Mouse (Mus musculus) left cerebral cortex, postnatal 36 days (tissue): ENCODE measurements around the gene Pum1. TPM values are rescaled to one million over a fixed set of nuclear protein-coding genes. Genes with fewer than 3 reads are reported as not detected.
"Not testable (repeated sequence)": the region's sequence is repeated elsewhere in the genome, so short reads cannot be mapped to it uniquely, and the experiment has no call there.

Experiments
- DNase-seq, 2 experiments: peaks; one replicate each; pipeline ENCODE4 v3.0.0; 2021 to 2022; ENCODE audit warnings: low spot score in 2 of 2, mixed read lengths in 1 of 2
- intact Hi-C: fragments of 180-260 bp; cut with DNase I; formaldehyde crosslinking; loops from one replicate; pipeline ENCODE4 v1.15.1; 2025
- total RNA-seq, 2 experiments: library from RNA; stranded (reverse); gene quantifications; 2 replicates each; pipeline ENCODE4 v1.2.3; 2021

Pum1 gene
- total RNA-seq, 2 experiments from 2014 or later = 100 to 125 TPM

DNA sequence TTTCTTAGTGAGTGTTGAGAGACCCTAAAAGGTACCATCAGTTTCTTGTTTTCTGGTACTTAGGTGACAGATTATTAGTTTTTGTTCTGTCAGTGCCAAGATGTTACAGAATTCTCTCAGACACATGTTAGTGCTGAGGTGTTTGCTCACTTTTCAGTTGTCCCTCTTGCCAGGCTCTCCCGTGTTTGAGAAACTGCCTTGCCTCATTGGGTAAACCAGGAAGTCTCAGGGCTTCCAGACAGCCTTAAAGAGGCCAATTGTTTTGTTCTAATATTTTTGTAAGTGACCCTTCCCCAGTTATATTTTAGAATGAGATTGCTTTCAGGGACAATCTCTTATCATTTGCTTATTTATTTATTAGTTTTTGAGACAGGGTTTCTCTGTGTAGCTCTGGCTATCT, 2.1 kb downstream of the Pum1 start:
- intact Hi-C loops = no loop called here
- no peak for DNase-seq

DNA sequence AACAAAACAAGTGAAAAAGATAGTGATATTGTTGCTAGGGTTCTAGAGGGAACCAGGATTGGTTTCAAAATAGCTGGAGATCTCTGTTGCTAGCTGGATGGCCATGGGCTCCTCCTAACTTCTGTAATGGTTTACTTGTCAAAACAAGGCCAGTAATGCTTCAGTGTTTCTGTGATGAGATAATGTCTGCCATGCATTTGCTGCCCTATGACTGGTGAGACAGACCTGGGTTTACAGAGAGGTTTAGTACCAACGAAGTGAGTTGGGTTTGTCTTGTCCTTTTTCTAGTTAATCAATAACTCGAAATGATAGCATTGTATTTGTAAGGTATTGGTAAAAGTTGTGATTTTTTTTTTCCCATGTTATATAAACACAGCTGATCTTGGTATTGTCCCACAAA, 4.6 kb downstream of the Pum1 start:
- no peak for DNase-seq
- intact Hi-C loops = no loop called here

DNA sequence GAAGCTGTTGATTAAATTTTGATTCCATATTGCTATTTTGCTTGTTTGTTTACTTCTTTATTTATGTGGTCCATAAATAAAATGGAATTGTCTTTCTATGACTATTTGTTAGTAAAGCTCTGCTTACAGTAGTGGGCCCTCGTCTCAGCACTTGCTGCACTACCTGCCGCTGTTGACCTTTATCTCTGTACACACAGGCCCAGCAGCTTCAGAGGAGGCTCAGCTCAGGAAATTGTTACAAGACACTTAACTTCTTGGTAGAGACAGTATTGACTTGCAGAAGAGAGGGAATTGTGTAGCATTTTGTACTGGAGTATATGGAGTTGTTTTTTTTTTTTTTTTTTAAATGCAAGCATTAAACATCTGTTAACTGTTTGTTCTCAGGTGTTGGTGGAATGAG, 5.4 kb downstream of the Pum1 start:
- intact Hi-C loops = no loop called here
- no peak for DNase-seq

DNA sequence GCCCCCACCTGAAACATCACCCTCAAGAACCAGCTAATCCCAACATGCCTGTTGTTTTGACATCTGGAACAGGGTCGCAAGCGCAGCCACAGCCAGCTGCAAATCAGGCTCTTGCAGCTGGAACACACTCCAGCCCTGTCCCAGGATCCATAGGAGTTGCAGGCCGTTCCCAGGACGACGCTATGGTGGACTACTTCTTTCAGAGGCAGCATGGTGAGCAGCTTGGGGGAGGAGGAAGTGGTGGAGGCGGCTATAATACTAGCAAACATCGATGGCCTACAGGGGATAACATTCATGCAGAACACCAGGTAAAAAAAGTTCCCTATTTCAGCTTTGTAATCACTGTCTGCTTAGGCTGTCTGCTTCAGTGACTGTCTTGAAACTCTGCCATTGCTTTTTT, 5.9 kb downstream of the Pum1 start:
- intact Hi-C loops = no loop called here
- no peak for DNase-seq

DNA sequence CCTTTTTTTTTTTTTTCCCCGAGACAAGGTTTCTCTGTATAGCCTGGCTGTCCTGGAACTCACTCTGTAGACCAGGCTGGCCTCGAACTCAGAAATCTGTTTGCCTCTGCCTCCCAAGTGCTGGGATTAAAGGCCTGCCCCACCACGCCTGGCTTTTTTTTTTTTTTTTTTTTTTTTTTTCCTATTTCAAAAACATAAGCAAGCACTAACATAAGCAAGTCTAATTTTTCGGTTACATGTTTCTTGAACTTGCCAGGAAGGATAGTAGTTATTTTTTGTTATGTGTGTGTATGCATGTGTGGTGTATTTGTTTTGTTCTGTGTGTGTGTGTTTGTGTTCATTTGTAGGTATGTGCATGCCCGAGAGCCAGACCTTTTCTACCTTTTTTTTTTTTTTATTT, 6.9 kb downstream of the Pum1 start:
- DNase-seq, intact Hi-C loops: not testable (repeated sequence)

DNA sequence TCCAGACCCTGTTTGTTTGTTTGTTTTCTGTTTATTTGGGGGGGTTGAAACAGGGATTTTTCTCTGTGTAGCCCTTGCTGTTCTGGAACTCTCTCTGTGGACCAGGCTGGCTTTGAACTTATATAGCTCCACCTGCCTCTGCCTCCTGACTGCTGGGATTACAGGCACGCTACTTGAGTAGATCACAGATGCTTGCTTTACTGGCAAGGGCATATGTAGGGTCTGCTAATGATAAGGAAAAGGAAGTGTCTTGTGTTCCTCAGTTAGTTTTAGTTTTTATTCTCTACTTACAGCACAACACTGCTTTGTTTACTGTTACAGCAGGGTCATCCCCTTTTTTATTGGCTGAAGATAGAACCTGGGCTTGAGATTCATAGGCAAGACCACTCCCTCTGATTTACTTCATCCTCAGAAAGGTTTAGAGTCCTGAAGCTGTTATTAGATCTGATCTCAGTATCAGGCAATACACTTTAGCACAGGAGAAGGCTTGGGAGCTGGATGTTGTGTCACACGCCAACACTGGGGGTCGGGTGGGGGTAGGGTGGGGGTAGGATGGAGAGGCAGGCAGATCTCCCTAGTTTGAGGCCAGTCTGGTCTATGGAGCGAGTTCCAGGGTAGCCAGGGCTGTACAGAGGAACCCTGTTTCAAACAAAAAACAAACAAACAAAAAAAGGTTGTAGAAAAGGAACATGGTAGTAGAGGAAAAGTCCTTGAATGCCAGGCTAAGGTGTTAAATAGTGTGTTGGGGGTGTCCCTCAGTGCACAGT, 8.1 kb downstream of the Pum1 start:
- intact Hi-C loops = no loop called here
- no peak for DNase-seq

DNA sequence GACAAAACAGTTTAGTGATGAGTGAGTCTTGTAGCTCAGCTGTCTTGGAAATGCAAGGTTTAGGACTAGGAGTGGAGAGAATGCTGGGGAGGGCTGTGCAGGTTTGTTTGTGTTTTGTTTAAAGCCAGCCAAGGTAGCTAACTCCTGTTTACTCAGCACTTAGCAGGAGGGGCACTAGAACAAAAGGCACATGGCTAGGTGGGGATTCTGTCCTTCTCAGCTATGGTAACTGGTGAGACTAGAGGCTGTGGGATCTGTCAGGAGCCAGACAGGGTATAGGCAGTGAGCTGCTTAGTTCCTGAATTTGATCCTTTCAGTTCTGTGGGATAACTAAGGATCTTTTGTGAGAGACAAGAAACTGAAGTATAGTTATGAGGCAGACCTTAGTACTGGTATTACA, 9.0 kb downstream of the Pum1 start:
- DNase-seq = no peak
- intact Hi-C loops = no loop called here

DNA sequence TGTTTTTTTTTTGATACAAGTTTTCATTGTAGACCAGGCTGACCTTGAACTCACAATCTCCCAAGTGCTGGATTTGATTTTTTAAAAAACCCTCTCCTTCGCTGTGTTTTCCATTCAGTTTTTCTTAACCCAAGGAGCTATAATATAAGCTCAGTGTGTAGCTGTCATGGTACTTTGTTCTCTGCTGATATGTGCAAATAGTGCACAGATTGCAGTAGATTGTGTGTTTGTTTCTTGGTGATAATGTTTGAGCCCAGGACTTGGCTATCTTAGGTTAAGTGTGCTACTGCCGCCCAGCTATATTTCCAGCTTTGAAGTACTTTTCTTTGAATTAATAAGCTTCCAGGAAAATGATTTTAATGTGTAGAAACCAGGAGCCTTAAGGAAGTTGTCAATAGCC, 13.6 kb downstream of the Pum1 start:
- intact Hi-C loops = no loop called here
- no peak for DNase-seq

DNA sequence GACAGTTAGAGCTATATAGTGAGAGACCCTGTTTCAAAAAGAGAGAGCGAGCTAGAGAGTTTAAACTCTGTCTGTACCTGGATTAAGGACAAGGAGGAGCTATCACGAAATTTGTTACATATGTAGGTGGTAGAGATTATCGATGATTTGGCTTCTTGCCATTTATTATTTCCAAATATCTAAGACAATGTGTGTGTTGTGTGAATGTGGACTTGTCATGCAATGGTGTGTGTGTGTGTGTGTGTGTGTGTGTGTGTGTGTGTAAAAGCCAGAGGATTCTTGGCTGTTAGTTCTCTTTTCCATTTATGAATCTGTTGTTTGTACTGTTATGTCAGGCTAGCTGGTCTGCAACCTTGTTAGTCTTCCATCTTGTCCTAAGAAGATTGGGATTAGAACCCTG, 15.0 kb downstream of the Pum1 start:
- DNase-seq = no peak
- intact Hi-C loops = no loop called here

DNA sequence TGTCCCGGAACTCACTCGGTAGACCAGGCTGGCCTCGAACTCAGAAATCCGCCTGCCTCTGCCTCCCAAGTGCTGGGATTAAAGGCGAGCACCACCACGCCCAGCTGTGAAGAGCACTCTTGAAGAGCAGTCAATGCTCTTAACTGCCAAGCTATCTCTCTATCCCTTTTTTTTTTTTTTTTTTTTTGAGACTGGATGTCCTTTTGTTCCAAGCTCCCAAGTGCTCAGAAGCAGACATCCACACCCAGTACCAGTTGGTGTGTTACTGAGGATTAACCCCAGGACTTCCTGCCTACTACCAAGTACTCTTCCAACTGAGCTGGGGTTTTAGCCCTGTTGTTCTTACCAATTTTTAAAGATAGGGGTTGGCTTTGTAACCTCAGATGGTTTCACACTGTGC, 17.6 kb downstream of the Pum1 start:
- intact Hi-C loops = no loop called here
- DNase-seq = no peak

DNA sequence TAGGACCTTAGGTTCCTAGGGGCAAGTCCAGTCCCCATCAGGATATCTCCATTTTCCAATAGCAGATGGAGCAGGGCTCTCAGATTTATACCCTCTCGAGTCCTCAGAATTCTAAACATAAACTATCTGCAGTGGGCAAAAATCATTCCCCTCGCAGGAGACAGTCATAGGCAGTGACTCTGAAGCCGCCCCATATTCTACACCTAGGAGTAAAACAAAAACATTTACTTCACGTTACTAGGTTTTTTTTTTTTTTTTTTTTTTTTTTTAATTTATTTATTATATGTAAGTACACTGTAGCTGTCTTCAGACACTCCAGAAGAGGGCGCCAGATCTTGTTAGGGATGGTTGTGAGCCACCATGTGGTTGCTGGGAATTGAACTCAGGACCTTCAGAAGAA, 19.9 kb downstream of the Pum1 start:
- DNase-seq, intact Hi-C loops: not testable (repeated sequence)

DNA sequence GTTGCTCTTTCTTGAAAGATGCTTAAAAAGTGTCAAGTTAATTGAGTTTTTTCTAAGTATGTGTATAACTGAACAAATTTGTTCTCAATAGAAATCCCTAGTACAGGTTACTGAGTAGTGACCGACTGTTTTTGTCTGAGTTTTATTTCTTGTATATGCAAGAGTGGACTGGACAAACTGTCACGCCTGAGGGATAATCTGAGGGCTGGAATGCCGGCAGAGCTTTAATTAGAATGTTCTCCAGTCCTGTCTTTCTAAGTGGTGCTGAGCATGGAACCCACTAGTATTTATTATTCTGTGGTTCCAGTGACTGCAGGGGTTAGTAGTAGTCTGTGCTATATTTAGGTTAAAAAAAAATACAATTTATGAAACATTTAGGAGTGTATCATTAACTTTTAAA, 30.8 kb downstream of the Pum1 start:
- intact Hi-C loops = no loop called here
- DNase-seq = no peak

DNA sequence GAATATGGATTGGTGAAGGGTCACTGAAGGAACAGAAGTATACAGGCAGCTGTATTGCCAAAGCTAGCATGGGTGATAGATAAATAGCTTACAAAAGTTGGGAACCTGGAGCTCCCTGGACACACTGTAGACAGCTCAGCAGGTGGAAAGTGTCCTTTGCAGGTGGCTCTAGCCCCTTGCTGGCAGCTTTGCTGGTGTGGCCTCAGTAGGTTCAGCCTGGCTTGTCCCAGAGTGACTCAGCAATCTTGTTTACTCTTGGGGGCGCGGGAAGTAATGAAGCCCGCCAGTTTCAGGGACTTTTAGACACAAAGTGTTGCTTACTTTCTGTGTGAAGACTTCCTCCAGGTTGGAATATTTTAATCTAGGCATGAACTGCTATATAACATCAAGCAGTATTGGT, 31.9 kb downstream of the Pum1 start:
- intact Hi-C loops = no loop called here
- no peak for DNase-seq

DNA sequence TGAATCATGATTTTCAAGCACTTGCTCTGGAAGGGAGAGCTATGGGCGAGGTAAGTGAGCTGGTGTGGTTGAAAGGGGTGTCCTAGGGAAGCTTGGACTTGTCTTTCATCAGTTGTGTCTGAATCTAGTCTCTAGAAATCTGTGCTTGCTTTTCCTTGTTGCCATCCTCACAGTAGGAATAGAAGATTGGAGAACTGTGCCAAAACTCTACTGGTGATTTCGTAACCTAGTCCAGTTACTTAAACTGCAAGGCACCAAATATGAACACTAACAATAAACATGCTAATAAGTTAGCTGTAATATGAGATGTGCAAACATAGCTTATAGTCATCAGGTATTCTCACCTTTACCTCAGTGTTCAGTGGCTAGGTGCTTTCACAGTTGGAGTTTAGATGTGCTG, 37.9 kb downstream of the Pum1 start:
- intact Hi-C loops = no loop called here

DNA sequence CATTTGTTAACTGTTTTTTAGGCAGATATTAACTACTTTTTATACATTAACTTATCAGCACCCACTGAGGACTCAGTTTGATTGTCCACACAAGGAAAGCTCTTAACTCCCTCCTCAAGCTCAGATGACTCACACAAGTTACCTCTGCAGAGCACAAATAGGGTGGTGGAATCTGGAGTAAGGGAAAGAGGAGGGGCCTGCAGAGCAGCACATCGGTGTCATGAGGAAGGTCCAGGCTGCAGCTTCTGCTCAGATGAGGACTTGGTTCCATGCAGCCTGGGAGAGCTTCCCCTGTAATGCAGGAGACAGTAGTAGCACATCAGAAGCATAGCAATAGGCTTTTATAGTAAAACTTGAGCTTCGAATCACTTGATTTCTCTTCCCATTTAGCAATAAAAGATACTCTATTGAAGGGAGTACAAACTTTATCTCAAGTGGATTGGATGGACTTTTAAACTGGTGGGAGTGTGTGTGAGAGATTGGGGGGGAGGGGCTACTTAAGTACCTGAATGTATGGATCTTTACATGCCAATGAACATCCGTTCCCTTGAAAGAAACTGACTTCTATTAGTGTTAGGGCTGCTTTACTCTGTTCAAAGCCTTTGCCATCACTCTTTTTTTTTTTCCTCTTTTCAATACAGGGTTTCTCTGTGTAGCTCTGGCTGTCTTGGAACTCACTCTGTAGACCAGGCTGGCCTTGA, 39.9 kb downstream of the Pum1 start:
- DNase-seq = no peak
- intact Hi-C loops = no loop called here

More for the DNA sequence above, 37.9 kb downstream of the Pum1 start:
- DNase-seq = no peak

DNA sequence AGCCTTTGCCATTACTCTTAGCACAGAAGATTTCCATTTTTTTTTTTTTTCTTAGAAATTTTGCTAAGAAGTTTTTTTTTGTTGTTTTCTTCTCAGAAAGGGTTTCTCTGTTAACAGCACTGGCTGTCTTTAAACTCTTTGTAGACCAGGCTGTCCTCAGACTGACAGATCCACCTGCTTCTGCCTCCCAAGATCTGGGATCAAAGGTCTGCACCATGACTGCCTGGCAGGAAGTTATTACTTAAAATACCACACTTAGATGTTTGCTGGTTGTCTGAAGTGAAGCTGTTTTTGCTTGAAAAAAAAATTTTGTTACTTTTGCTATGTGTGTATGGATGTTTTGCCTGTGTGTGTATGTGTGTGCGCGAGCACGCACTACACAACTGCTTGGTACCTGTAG, 40.5 kb downstream of the Pum1 start:
- no peak for DNase-seq
- intact Hi-C loops = no loop called here

DNA sequence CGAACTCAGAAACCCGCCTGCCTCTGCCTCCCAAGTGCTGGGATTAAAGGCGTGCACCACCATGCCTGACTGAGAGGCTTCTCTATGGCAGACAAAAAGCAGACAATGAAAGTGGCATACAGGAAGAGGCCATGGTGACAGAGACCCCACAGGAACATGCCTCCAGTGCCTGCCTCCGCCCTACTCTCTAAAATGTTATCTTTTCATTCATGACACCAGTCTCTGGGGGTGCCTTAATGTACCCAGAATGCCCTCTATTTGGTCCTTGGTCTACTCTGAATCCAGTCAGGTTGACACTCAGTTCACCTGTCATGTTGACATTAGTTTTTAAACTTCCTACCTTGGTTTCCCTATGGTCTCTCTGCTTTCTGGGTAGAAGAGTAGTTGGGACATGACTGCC, 41.5 kb downstream of the Pum1 start:
- intact Hi-C loops = no loop called here
- DNase-seq = no peak

DNA sequence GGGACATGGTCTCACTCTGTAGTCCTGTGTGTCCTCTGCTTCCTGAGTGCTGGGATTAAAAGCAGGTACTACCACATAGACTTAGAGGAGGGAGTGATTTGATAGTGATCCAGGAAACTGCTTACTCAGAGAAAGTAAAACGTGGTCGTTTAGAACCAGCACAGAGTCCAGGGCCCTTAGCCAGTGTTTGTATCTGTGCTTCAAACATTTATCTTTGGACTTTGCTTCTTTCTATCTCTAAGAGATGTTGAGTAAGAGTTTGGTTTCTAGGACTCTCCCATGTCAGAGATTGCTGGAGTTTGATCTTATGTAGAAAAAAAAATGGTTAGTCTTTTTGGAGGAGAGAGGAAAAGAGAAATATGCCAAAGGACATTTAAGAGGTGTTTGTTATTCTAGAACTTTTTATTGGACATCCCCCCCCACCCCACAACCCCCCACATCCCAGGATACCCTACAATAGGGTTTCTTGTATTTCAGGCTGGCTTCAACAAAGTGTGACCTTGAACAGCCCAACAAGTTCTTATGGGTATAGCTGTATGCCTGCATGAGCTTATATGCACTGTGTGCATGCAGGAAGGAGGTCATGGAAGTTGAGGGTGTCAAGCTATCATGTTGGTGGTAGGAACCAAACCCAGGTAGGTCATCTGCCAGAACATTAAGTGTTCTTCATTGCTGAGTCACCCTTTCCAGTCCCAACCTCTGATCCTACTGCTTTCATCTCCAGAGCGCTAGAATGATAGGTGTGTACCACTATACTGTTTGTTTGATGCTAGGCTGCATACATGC, 43.3 kb downstream of the Pum1 start:
- DNase-seq = no peak
- intact Hi-C loops = no loop called here

DNA sequence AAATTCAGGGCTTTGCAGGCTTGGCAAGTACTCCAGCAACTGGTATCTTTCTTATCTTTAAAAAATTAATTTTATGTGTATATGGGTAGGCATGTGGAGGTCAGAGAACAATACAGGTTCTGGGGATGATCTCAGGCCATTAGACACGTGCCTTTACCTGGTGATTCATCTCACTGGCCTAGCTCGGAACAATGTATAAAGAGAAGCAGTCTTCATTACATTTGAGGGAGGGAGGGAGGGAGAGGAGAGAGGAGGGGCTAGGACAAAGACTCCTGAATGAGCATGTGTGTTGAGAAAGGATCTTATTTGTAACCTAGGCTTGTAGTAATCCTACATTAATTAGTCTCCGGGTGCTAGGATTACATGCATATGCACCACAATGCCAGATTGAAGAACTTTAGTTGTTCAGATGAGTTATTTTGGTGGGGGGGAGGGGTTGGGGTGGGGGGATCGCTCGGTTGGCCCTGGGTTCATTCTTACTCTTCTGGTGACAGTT, 48.3 kb downstream of the Pum1 start:
- intact Hi-C loops = no loop called here
- no peak for DNase-seq

DNA sequence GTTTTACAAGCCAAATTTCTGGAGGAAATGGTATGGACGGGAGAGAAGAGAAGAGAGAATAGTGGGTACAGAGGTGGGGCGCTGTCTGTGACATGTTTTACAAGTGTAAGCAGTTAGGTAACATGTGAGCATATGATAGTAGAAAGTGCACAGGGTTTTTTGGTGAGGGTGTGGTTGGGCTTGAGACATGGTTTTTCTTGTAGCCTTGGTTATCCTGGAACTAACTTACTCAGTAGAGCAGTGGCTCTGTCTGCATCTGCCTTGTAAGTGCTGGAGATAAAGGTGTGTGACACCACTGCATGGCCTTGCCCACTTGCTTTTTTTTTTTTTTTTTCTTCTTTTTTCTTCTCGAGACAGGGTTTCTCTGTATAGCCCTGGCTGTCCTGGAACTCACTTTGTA, 49.2 kb downstream of the Pum1 start:
- no peak for DNase-seq
- intact Hi-C loops = no loop called here

DNA sequence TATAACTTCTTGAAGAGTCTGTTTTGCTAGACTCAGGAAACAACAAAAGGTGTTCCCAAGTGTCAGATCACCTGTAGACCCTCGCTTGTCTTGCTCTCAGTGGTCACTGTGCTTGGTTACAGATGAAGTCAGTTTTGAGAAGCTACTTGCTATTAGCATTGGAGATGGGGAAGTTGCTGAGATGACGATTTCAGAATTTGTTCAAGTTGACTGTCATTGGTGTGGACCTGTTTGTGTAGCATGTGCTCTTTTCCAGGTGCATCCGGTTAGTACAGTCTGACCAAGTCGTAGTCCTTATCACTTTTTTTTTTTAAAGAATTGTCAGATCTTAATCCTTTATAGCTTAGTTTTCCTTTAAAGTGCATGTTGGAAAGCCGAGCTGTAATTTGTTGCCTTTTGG, 50.3 kb downstream of the Pum1 start:
- intact Hi-C loops = no loop called here
- DNase-seq = no peak
